8 mouse cellular contexts compared by ENCODE assay signal in genomic region chr17:24672141-24672540, GRCm38 (mm10). TPM values are rescaled to one million over a fixed set of nuclear protein-coding genes. Genes with fewer than 3 reads are reported as not detected.
DNase-seq lines count a peak whose midpoint lies in the region; ATAC-seq lines count a peak whose summit lies in the region.

No protein-coding gene starts in this region.

- H3K36me3 ChIP-seq in midbrain, embryonic 13.5 days, result peaks cover 8% of the 10 kb centered on the region
- peaks cover 7% of the 10 kb centered on the region for H3K36me3 ChIP-seq in midbrain, embryonic 14.5 days (ENCODE audit: control insufficient read depth, insufficient read depth, low read length)
- H3K36me3 ChIP-seq in lung, embryonic 15.5 days, result peaks cover 8% of the 10 kb centered on the region

- H3K27ac ChIP-seq in midbrain, embryonic 13.5 days, result no peak overlapping the region
- H3K27ac ChIP-seq in midbrain, embryonic 14.5 days (replicated peaks; ENCODE audit: low read depth, low read length), result no peak overlapping the region
- H3K27ac ChIP-seq in lung, embryonic 15.5 days, result 0 out of 2 replicates have a peak overlapping the region, but pooled peaks have one; percentile 5

- DNase-seq in midbrain, embryonic 14.5 days, result no peak
- peak; percentile 40 for DNase-seq in fibroblast of lung, adult 2 months (ENCODE audit: low read depth)
- DNase-seq in kidney, adult 18-20 months, result peak; percentile 61
- no peak for DNase-seq in layer of hippocampus, adult 9-10 months (ENCODE audit: low spot score)
- DNase-seq in natural killer cell, adult 2 months (ENCODE audit: low spot score in 2 of 2), result no peak
- no peak for DNase-seq in urinary bladder, postnatal 4 days (ENCODE audit: low spot score in 2 of 2)

- H3K4me3 ChIP-seq in midbrain, embryonic 13.5 days (replicated peaks), result no peak overlapping the region
- H3K4me3 ChIP-seq in midbrain, embryonic 14.5 days (replicated peaks; ENCODE audit: low read depth, low read length), result no peak overlapping the region
- peak overlapping the region; percentile 70; the same call in 1 of the 2 replicates for H3K4me3 ChIP-seq in lung, embryonic 15.5 days

- no peaks in the 10 kb centered on the region for H3K27me3 ChIP-seq in midbrain, embryonic 13.5 days
- no peaks in the 10 kb centered on the region for H3K27me3 ChIP-seq in midbrain, embryonic 14.5 days (ENCODE audit: control insufficient read depth, insufficient read depth, low read length)
- H3K27me3 ChIP-seq in lung, embryonic 15.5 days, result no peaks in the 10 kb centered on the region

- H3K4me2 ChIP-seq in midbrain, embryonic 13.5 days (replicated peaks), result no peak overlapping the region
- H3K4me2 ChIP-seq in midbrain, embryonic 14.5 days (ENCODE audit: low read length), result no peak overlapping the region
- peak overlapping the region; percentile 78 for H3K4me2 ChIP-seq in lung, embryonic 15.5 days

- peaks cover 32% of the 10 kb centered on the region for H3K4me1 ChIP-seq in midbrain, embryonic 13.5 days (replicated peaks)
- H3K4me1 ChIP-seq in midbrain, embryonic 14.5 days (ENCODE audit: control insufficient read depth, insufficient read depth, low read length), result peaks cover 19% of the 10 kb centered on the region
- H3K4me1 ChIP-seq in lung, embryonic 15.5 days, result peaks cover 32% of the 10 kb centered on the region

- ATAC-seq in midbrain, embryonic 13.5 days, result no peak
- ATAC-seq in midbrain, embryonic 14.5 days (ENCODE audit: low FRiP score, low TSS enrichment), result no peak
- ATAC-seq in lung, embryonic 15.5 days (ENCODE audit: borderline replicate concordance, extremely low read depth, low FRiP score, low TSS enrichment), result no peak

- no peaks in the 10 kb centered on the region for H3K9me3 ChIP-seq in midbrain, embryonic 13.5 days
- H3K9me3 ChIP-seq in midbrain, embryonic 14.5 days (ENCODE audit: control insufficient read depth, low read length), result no peaks in the 10 kb centered on the region
- no peaks in the 10 kb centered on the region for H3K9me3 ChIP-seq in lung, embryonic 15.5 days

- 46% methylated on average over 5 of the region's 5 CpGs for WGBS in midbrain, embryonic 13.5 days
- WGBS in midbrain, embryonic 14.5 days, result 44% methylated on average over 5 of the region's 5 CpGs
- 6% methylated on average over 5 of the region's 5 CpGs for WGBS in lung, embryonic 15.5 days

- 0 out of 2 replicates have a peak overlapping the region, but pooled peaks have one; percentile 98 for H3K9ac ChIP-seq in midbrain, embryonic 13.5 days (replicated peaks)
- H3K9ac ChIP-seq in midbrain, embryonic 14.5 days (replicated peaks; ENCODE audit: low read length), result no peak overlapping the region
- H3K9ac ChIP-seq in lung, embryonic 15.5 days, result 0 out of 2 replicates have a peak overlapping the region, but pooled peaks have one; percentile 30

RNA-seq across cellular contexts. Expression of gene Zfp598, which starts 2.7 kb away (rescaled TPM):
- 15.0 and 18.6 TPM in 2 replicates for polyA plus RNA-seq in midbrain, embryonic 13.5 days (2015; fragmentation: Nextera tagmentation; extraction: Ambion mirVana)
- polyA plus RNA-seq in midbrain, embryonic 14.5 days (2014; fragmentation: Nextera tagmentation; extraction: Ambion mirVana), result 22.8 and 24.5 TPM in 2 replicates
- polyA plus RNA-seq in lung, embryonic 15.5 days (2015; fragmentation: Nextera tagmentation; extraction: Ambion mirVana), result 21.2 and 22.2 TPM in 2 replicates

RNA-seq across cellular contexts. Expression of gene Npw, which starts 13.9 kb away (rescaled TPM):
- polyA plus RNA-seq in midbrain, embryonic 13.5 days (2015; fragmentation: Nextera tagmentation; extraction: Ambion mirVana), result not detected in 2 replicates
- polyA plus RNA-seq in midbrain, embryonic 14.5 days (2014; fragmentation: Nextera tagmentation; extraction: Ambion mirVana), result not detected in 2 replicates
- 2.1 and 2.3 TPM in 2 replicates for polyA plus RNA-seq in lung, embryonic 15.5 days (2015; fragmentation: Nextera tagmentation; extraction: Ambion mirVana)

RNA-seq across cellular contexts. Expression of gene Syngr3, which starts 17.6 kb away (rescaled TPM):
- polyA plus RNA-seq in midbrain, embryonic 13.5 days (2015; fragmentation: Nextera tagmentation; extraction: Ambion mirVana), result 95.0 and 98.1 TPM in 2 replicates
- 147 and 169 TPM in 2 replicates for polyA plus RNA-seq in midbrain, embryonic 14.5 days (2014; fragmentation: Nextera tagmentation; extraction: Ambion mirVana)
- polyA plus RNA-seq in lung, embryonic 15.5 days (2015; fragmentation: Nextera tagmentation; extraction: Ambion mirVana), result 1.0 and 2.0 TPM in 2 replicates

RNA-seq across cellular contexts. Expression of gene Slc9a3r2, which starts 22.0 kb away (rescaled TPM):
- 21.3 and 23.5 TPM in 2 replicates for polyA plus RNA-seq in midbrain, embryonic 13.5 days (2015; fragmentation: Nextera tagmentation; extraction: Ambion mirVana)
- polyA plus RNA-seq in midbrain, embryonic 14.5 days (2014; fragmentation: Nextera tagmentation; extraction: Ambion mirVana), result 36.7 and 39.2 TPM in 2 replicates
- 87.3 and 92.4 TPM in 2 replicates for polyA plus RNA-seq in lung, embryonic 15.5 days (2015; fragmentation: Nextera tagmentation; extraction: Ambion mirVana)

RNA-seq across cellular contexts. Expression of gene Gfer, which starts 23.8 kb away (rescaled TPM):
- 36.7 and 39.9 TPM in 2 replicates for polyA plus RNA-seq in midbrain, embryonic 13.5 days (2015; fragmentation: Nextera tagmentation; extraction: Ambion mirVana)
- 35.9 and 38.3 TPM in 2 replicates for polyA plus RNA-seq in midbrain, embryonic 14.5 days (2014; fragmentation: Nextera tagmentation; extraction: Ambion mirVana)
- polyA plus RNA-seq in lung, embryonic 15.5 days (2015; fragmentation: Nextera tagmentation; extraction: Ambion mirVana), result 47.3 and 47.4 TPM in 2 replicates

Comparison
In these comparisons a context has a peak if more than half of its experiments do, and no peak if none do; other contexts are left out.
1. DNase-seq: peak in fibroblast of lung, adult 2 months (single experiment) and kidney, adult 18-20 months (single experiment); none in midbrain, embryonic 14.5 days (single experiment), layer of hippocampus, adult 9-10 months (single experiment), natural killer cell, adult 2 months (0 of 2) and urinary bladder, postnatal 4 days (0 of 2).
2. RNA of gene Syngr3, which starts 17.6 kb away (polyA plus RNA-seq): 147 to 169 TPM in midbrain, embryonic 14.5 days and 95.0 to 98.1 TPM in midbrain, embryonic 13.5 days; 1.0 to 2.0 TPM in lung, embryonic 15.5 days; every median in the first group is over 10 times any median in the second.